Mouse (Mus musculus) CH12.LX (cell line): ENCODE results near the gene Myzap. TPM values are rescaled to one million over a fixed set of nuclear protein-coding genes. Genes with fewer than 3 reads are reported as not detected.

Experiments
- DNase-seq: peaks from one replicate; pipeline ENCODE4 v3.0.0-alpha.2; 2013; ENCODE audit errors: extremely low read depth
- H3K27ac ChIP-seq: 2 replicates; pipeline ENCODE4 v1.5.1; 2012; ENCODE audit warnings: low read depth, mild to moderate bottlenecking, control low read depth, moderate library complexity; ENCODE audit not compliant: insufficient read depth
- H3K27me3 ChIP-seq: replicated peaks from 2 replicates; pipeline ENCODE3; 2012; ENCODE audit warnings: inconsistent platforms
- H3K36me3 ChIP-seq, 2 experiments: replicated peaks in 1 of 2; 2 replicates each; pipeline versions ENCODE3 to v1.6.1; 2012; ENCODE audit warnings: inconsistent platforms in 1 of 2, low read length in 1 of 2, mild to moderate bottlenecking in 1 of 2, mixed read lengths in 1 of 2, moderate library complexity in 1 of 2; ENCODE audit not compliant: control insufficient read depth in 1 of 2, insufficient read depth in 1 of 2
- H3K4me1 ChIP-seq, 2 experiments: 2 replicates each; pipeline ENCODE4 v1.6.1; 2012; ENCODE audit warnings: inconsistent platforms in 1 of 2, moderate library complexity in 1 of 2; ENCODE audit not compliant: insufficient read depth in 2 of 2, control insufficient read depth in 1 of 2
- H3K4me2 ChIP-seq: 2 replicates; pipeline ENCODE4 v1.6.1; 2012; ENCODE audit warnings: low read depth, mild to moderate bottlenecking, control low read depth; ENCODE audit not compliant: poor library complexity, insufficient read depth, severe bottlenecking
- H3K4me3 ChIP-seq, 3 experiments: fragments of 150-350 bp in 1 of 3; sonication (generic) in 1 of 3; replicated peaks in 1 of 3; 2 replicates each; pipeline versions ENCODE3 to v1.5.1; 2011 to 2012; ENCODE audit warnings: low read depth in 2 of 3, low read length in 2 of 3, mild to moderate bottlenecking in 2 of 3, moderate library complexity in 2 of 3, control low read depth in 1 of 3, improper control_type of control experiment in 1 of 3, inconsistent platforms in 1 of 3, mixed read lengths in 1 of 3; ENCODE audit not compliant: poor library complexity in 1 of 3
- H3K79me2 ChIP-seq: replicated peaks from 2 replicates; pipeline ENCODE4 v1.6.1; 2012; ENCODE audit warnings: mild to moderate bottlenecking, moderate library complexity; ENCODE audit not compliant: control insufficient read depth, poor library complexity, insufficient read depth, severe bottlenecking; ENCODE audit errors: extremely low read depth
- H3K9ac ChIP-seq: 2 replicates; pipeline ENCODE4 v1.6.1; 2012; ENCODE audit warnings: low read depth, mild to moderate bottlenecking, control low read depth, moderate library complexity; ENCODE audit not compliant: insufficient read depth
- H3K9me3 ChIP-seq: replicated peaks from 2 replicates; pipeline ENCODE3; 2012; ENCODE audit warnings: low read length, inconsistent platforms, mixed read lengths
- BHLHE40 ChIP-seq: IDR thresholded peaks from 2 replicates; pipeline ENCODE4 v1.6.1; 2011; ENCODE audit warnings: mild to moderate bottlenecking, low read depth, low read length, improper control_type of control experiment
- CHD2 ChIP-seq: IDR thresholded peaks from 2 replicates; pipeline ENCODE4 v1.6.1; 2011; ENCODE audit warnings: low read length, improper control_type of control experiment
- CTCF ChIP-seq, 2 experiments: IDR thresholded peaks in 1 of 2; conservative IDR thresholded peaks in 1 of 2; 2 replicates each; pipeline ENCODE4 v1.5.1; 2011 to 2012; ENCODE audit warnings: low read depth in 2 of 2, low read length in 2 of 2, improper control_type of control experiment in 1 of 2, inconsistent platforms in 1 of 2, mild to moderate bottlenecking in 1 of 2, moderate library complexity in 1 of 2
- EP300 ChIP-seq: IDR thresholded peaks from 2 replicates; pipeline ENCODE4 v1.6.1; 2011; ENCODE audit warnings: low read length, improper control_type of control experiment
- ETS1 ChIP-seq: conservative IDR thresholded peaks from 2 replicates; pipeline ENCODE4 v1.6.1; 2012; ENCODE audit warnings: low read depth, mild to moderate bottlenecking, inconsistent platforms, low read length, improper control_type of control experiment, moderate library complexity
- GABPA ChIP-seq: IDR thresholded peaks from 2 replicates; pipeline ENCODE4 v1.6.1; 2012; ENCODE audit warnings: low read depth, low read length, improper control_type of control experiment, inconsistent platforms; ENCODE audit not compliant: insufficient replicate concordance
- IRF4 ChIP-seq: IDR thresholded peaks from 2 replicates; pipeline ENCODE4 v1.6.1; 2014; ENCODE audit warnings: low read depth, mild to moderate bottlenecking, inconsistent platforms, low read length, improper control_type of control experiment
- JUND ChIP-seq: conservative IDR thresholded peaks from 2 replicates; pipeline ENCODE4 v1.6.1; 2011; ENCODE audit warnings: low read depth, low read length, improper control_type of control experiment
- KAT2A ChIP-seq: IDR thresholded peaks from 2 replicates; pipeline ENCODE4 v1.6.1; 2012; ENCODE audit warnings: low read length, improper control_type of control experiment, inconsistent platforms; ENCODE audit not compliant: insufficient replicate concordance
- MAFK ChIP-seq: IDR thresholded peaks from 2 replicates; pipeline ENCODE4 v1.6.1; 2011; ENCODE audit warnings: low read length, improper control_type of control experiment; ENCODE audit not compliant: insufficient replicate concordance
- MAZ ChIP-seq: IDR thresholded peaks from 2 replicates; pipeline ENCODE4 v1.6.1; 2012; ENCODE audit warnings: low read depth, mild to moderate bottlenecking, inconsistent platforms, low read length, improper control_type of control experiment, moderate library complexity
- MXI1 ChIP-seq: IDR thresholded peaks from 2 replicates; pipeline ENCODE4 v1.6.1; 2011; ENCODE audit warnings: mild to moderate bottlenecking, low read depth, low read length, improper control_type of control experiment
- POLR2A ChIP-seq: IDR thresholded peaks from 2 replicates; pipeline ENCODE4 v1.6.1; 2011; ENCODE audit warnings: low read depth, mild to moderate bottlenecking, improper control_type of control experiment, low read length
- POLR2AphosphoS2 ChIP-seq: IDR thresholded peaks from 2 replicates; pipeline ENCODE4 v1.6.1; 2011; ENCODE audit warnings: low read depth, low read length, improper control_type of control experiment
- RAD21 ChIP-seq: IDR thresholded peaks from 2 replicates; pipeline ENCODE4 v1.6.1; 2011; ENCODE audit warnings: low read depth, mild to moderate bottlenecking, low read length, improper control_type of control experiment, moderate library complexity
- RCOR1 ChIP-seq: conservative IDR thresholded peaks from 2 replicates; pipeline ENCODE4 v1.6.1; 2012; ENCODE audit warnings: low read depth, mild to moderate bottlenecking, inconsistent platforms, low read length, improper control_type of control experiment
- SIN3A ChIP-seq: IDR thresholded peaks from 2 replicates; pipeline ENCODE4 v1.6.1; 2012; ENCODE audit warnings: low read length, improper control_type of control experiment, inconsistent platforms
- SMC3 ChIP-seq: IDR thresholded peaks from 2 replicates; pipeline ENCODE4 v1.6.1; 2011; ENCODE audit warnings: low read depth, low read length, improper control_type of control experiment
- TCF12 ChIP-seq: IDR thresholded peaks from 2 replicates; pipeline ENCODE4 v1.6.1; 2014; ENCODE audit warnings: low read depth, mild to moderate bottlenecking, inconsistent platforms, low read length, improper control_type of control experiment
- UBTF ChIP-seq: IDR thresholded peaks from 2 replicates; pipeline ENCODE4 v1.6.1; 2012; ENCODE audit warnings: low read depth, mild to moderate bottlenecking, inconsistent platforms, low read length, improper control_type of control experiment, moderate library complexity
- ZKSCAN1 ChIP-seq: IDR thresholded peaks from 2 replicates; pipeline ENCODE4 v1.6.1; 2012; ENCODE audit warnings: low read depth, inconsistent platforms, low read length, improper control_type of control experiment, borderline replicate concordance
- ZMIZ1 ChIP-seq: IDR thresholded peaks from 2 replicates; pipeline ENCODE4 v1.6.1; 2012; ENCODE audit warnings: low read depth, mild to moderate bottlenecking, inconsistent platforms, low read length, improper control_type of control experiment
- ZNF384 ChIP-seq: IDR thresholded peaks from 2 replicates; pipeline ENCODE4 v1.6.1; 2012; ENCODE audit warnings: low read depth, low read length, improper control_type of control experiment, inconsistent platforms
- dilution Hi-C: fragments of 300-500 bp; cut with MboI; formaldehyde crosslinking; loops from 2 replicates; pipeline ENCODE4 v1.14.3; 2020; ENCODE audit warnings: low sequenced_read_pairs; ENCODE audit not compliant: extremely low pct_unique_long_range_greater_than_20kb, extremely low pct_ligation_motif_present
- in situ Hi-C: fragments of 300-500 bp; cut with MboI; formaldehyde crosslinking; loops from 3 replicates; pipeline ENCODE4 v1.14.3; 2019; ENCODE audit warnings: low sequenced_read_pairs, low pct_ligation_motif_present, low pct_unique_long_range_greater_than_20kb, mixed read lengths
- polyA plus RNA-seq: library from polyadenylated mRNA; unstranded; fragments of >175 nt; gene quantifications from 2 replicates; pipeline ENCODE4 v1.2.1, GENCODE M21; 2012; ENCODE audit warnings: low read depth; ENCODE audit not compliant: insufficient read length
- total RNA-seq, 2 experiments: library from RNA; depleted of rRNA; stranded (reverse); fragments of 300-350 nt in 1 of 2; fragments of >200 nt in 1 of 2; gene quantifications; 2 replicates each; pipeline ENCODE4 v1.2.3; 2012 to 2014

The Myzap gene
- total and polyA plus RNA-seq, 3 experiments: 2.9 to 7.5 (median 6.2) TPM

DNA sequence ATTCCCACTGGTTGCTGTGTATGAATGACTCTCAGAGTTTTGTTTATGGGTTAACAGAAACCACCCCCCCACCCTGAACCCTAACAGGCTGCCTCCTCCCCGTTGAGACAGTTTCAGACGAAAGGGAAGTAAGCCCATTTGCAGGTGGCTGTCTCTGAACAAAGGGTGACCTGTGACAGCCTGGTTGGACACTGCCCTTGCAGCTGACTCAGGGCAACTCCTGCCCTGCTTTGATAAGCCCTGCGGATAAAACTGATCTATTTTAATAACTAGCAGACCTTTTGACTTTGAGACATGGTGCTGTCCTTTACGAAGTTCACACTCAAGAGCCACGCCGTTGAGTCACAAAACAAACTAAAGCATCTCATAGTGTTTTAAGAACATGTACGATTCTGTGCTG is 2.4 kb downstream of the Myzap start:
- peak; percentile 33 for DNase-seq
- dilution Hi-C loops: no loop called here
- H3K9me3 ChIP-seq: peaks cover 18% of the 10 kb centered on the region
- no peak overlapping the region for H3K9ac ChIP-seq
- peaks cover 9 to 49% of the 10 kb centered on the region in 2 experiments for H3K4me1 ChIP-seq
- no peaks in the 10 kb centered on the region for H3K79me2 ChIP-seq
- no peak overlapping the region for H3K4me3 ChIP-seq
- TF ChIP-seq RAD21 (no peak), MAZ (no peak), MXI1 (no peak; the same call in 1 of the 2 replicates), TCF12 (0 out of 2 replicates have a peak, but pooled peaks have one; percentile 37), SMC3 (no peak), ZKSCAN1 (no peak), UBTF (no peak), CHD2 (no peak), SIN3A (no peak), BHLHE40 (0 out of 2 replicates have a peak, but pooled peaks have one; percentile 14), MAFK (no peak), EP300 (no peak; the same call in 1 of the 2 replicates)
- TF ChIP-seq, all 38 proteins: peak for 2
- Histone ChIP-seq H3K27ac (no peak overlapping the region), H3K4me2 (peak overlapping the region; percentile 56), H3K36me3 (peaks cover 0 to 17% of the 10 kb centered on the region in 2 experiments), H3K27me3 (no peaks in the 10 kb centered on the region)
- in situ Hi-C loops: no loop called here

DNA sequence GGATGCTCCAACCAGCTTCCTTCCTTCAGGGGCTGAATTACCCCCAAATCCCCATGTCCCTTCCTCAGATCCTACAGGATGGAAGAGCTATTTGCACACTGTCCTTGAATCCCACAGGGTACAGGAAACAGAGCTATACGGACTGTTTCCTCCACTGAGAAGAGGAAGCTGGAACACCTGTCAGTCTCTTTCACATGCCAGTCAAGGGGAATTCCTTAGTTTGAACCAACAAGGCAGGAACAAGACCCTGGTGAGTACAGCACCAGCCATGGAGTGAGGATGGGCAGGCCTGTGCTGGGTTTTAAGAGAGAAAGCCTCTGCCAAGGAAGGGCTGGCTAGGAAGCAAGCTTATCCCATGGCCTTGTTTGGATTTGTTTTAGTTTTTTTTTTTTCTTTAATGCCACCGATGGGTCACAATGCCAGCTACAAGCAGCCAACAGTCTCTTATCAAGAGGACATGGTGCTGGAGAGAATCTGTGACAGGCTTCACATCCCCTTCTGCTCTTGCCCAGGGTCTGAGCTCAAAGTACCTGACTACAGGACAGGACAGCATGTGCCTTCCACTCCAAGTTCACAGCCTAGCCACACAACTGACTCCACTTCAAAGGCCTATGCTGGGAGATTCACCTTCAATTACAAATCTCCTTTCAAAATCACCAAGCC is 3.1 kb downstream of the Myzap start:
- peaks cover 0 to 18% of the 10 kb centered on the region in 2 experiments for H3K36me3 ChIP-seq
- peaks cover 9 to 49% of the 10 kb centered on the region in 2 experiments for H3K4me1 ChIP-seq
- H3K4me3 ChIP-seq: no peak overlapping the region
- H3K9ac ChIP-seq: no peak overlapping the region
- no peak for TF ChIP-seq ZMIZ1
- TF ChIP-seq SIN3A: 0 out of 2 replicates have a peak, but pooled peaks have one; percentile 31
- no peak for TF ChIP-seq ZKSCAN1
- no peak for TF ChIP-seq POLR2A
- TF ChIP-seq MXI1: peak; percentile 49
- no peak for TF ChIP-seq CTCF (conservative IDR thresholded peaks at IDR 0.05 in 1 of 2, IDR thresholded peaks at IDR 0.05 in 1 of 2; ENCODE audit: low read depth in 2 of 2, low read length in 2 of 2)
- 0 out of 2 replicates have a peak, but pooled peaks have one; percentile 12 for TF ChIP-seq ETS1
- no peak for TF ChIP-seq JUND
- no peak for TF ChIP-seq MAZ
- TF ChIP-seq RCOR1: 0 out of 2 replicates have a peak, but pooled peaks have one; percentile 47
- TF ChIP-seq KAT2A: no peak
- TF ChIP-seq GABPA: no peak
- no peak for TF ChIP-seq POLR2AphosphoS2
- peak; percentile 78 for TF ChIP-seq EP300
- 0 out of 2 replicates have a peak, but pooled peaks have one; percentile 20 for TF ChIP-seq IRF4
- TF ChIP-seq CHD2: peak; percentile 30; the same call in 1 of the 2 replicates
- TF ChIP-seq BHLHE40: no peak
- peak; percentile 54; the same call in 1 of the 2 replicates for TF ChIP-seq TCF12
- TF ChIP-seq ZNF384: no peak
- no peak overlapping the region for H3K27ac ChIP-seq
- in situ Hi-C loops (no loop called here), dilution Hi-C loops (no loop called here)
- H3K27me3 ChIP-seq: no peaks in the 10 kb centered on the region
- peak; percentile 28 for DNase-seq
- H3K4me2 ChIP-seq: peak overlapping the region; percentile 53
- no peaks in the 10 kb centered on the region for H3K79me2 ChIP-seq
- peaks cover 19% of the 10 kb centered on the region for H3K9me3 ChIP-seq
